Comparison of ENCODE assay signal across 10 mouse cellular contexts in the genomic region with DNA sequence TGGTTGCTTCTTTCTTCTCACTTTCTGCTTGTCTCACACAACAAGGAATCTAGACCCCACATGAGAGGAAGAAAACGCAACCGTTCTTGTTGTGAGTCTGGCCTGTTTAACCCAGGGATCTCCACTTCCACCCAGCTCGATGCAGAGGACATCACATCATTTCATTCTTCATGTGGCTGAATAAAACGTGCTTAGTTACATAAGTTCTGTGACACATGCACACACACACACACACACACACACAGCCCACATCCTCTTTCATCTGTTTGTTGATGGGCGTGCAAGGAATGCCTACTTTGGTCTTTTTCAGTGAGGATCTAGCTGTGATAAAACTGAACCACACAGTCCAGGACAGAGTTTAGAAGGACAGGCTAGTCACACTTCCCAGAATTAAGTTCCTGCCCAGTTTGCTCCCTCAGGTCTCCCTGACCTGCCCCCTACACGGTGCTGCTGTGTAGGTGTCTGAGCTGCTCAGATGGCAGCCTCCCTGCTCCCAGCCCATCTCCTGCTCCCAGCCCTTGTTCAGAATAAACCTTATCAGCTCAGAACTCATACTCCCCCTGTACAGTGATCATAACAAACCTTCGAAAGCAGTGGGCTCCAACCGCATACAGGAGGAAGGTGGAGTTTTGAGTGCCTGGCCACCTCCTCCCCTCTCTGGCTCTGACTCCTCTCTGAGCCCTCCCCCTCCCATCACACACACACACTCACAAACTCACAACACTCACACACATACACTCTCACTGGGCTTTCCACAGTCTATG. TPM values are rescaled to one million over a fixed set of nuclear protein-coding genes. Genes with fewer than 3 reads are reported as not detected.
DNase-seq lines count a peak whose midpoint lies in the region; ATAC-seq lines count a peak whose summit lies in the region.
"Had no signal": no experiment of that assay in that cellular context is flagged by ENCODE, and none has a peak within 500 bp of the region (broad histone marks: within the 10 kb centered on the region; RNA-seq: fewer than 3 reads in every experiment).

No protein-coding gene starts in this region.

- H3K4me2 ChIP-seq in forebrain, embryonic 16.5 days (ENCODE audit: low read length), result no peak overlapping the region
- no peak overlapping the region for H3K4me2 ChIP-seq in midbrain, embryonic 16.5 days (ENCODE audit: low read length)
- no peak overlapping the region for H3K4me2 ChIP-seq in stomach, embryonic 15.5 days

- no peaks in the 10 kb centered on the region for H3K9me3 ChIP-seq in forebrain, embryonic 10.5 days
- H3K9me3 ChIP-seq in forebrain, embryonic 16.5 days (ENCODE audit: control insufficient read depth, low read length), result no peaks in the 10 kb centered on the region
- H3K9me3 ChIP-seq in midbrain, embryonic 10.5 days (replicated peaks), result no peaks in the 10 kb centered on the region
- H3K9me3 ChIP-seq in midbrain, embryonic 16.5 days (replicated peaks; ENCODE audit: control insufficient read depth, low read length, poor library complexity, severe bottlenecking), result no peaks in the 10 kb centered on the region
- no peaks in the 10 kb centered on the region for H3K9me3 ChIP-seq in stomach, embryonic 15.5 days

- WGBS in forebrain, embryonic 10.5 days, result 73% methylated on average over 8 of the region's 8 CpGs
- 64% methylated on average over 8 of the region's 8 CpGs for WGBS in forebrain, embryonic 16.5 days
- 79% methylated on average over 8 of the region's 8 CpGs for WGBS in midbrain, embryonic 10.5 days
- 70% methylated on average over 8 of the region's 8 CpGs for WGBS in midbrain, embryonic 16.5 days
- 34% methylated on average over 8 of the region's 8 CpGs for WGBS in stomach, embryonic 15.5 days

- no peak for DNase-seq in forebrain, embryonic 10.5 days (ENCODE audit: extremely low spot score, low spot score)
- DNase-seq in midbrain, embryonic 10.5 days (ENCODE audit: low spot score), result no peak
- peak; percentile 44 for DNase-seq in induced T-regulatory cell, adult 2 months (ENCODE audit: low read depth)
- no peak for DNase-seq in layer of hippocampus, adult 9-11 months
- no peak for DNase-seq in urinary bladder, postnatal 25 days (ENCODE audit: low spot score)
- DNase-seq: adrenal gland, postnatal 10 days; right cerebral cortex, postnatal 25 days had no signal

- H3K36me3 ChIP-seq in forebrain, embryonic 10.5 days (replicated peaks), result no peaks in the 10 kb centered on the region
- no peaks in the 10 kb centered on the region for H3K36me3 ChIP-seq in forebrain, embryonic 16.5 days (ENCODE audit: control insufficient read depth, insufficient read depth)
- H3K36me3 ChIP-seq in midbrain, embryonic 10.5 days, result no peaks in the 10 kb centered on the region
- H3K36me3 ChIP-seq in midbrain, embryonic 16.5 days (ENCODE audit: control insufficient read depth, insufficient read depth, low read length), result no peaks in the 10 kb centered on the region
- H3K36me3 ChIP-seq in stomach, embryonic 15.5 days, result no peaks in the 10 kb centered on the region

- no peaks in the 10 kb centered on the region for H3K27me3 ChIP-seq in forebrain, embryonic 10.5 days (ENCODE audit: poor library complexity, severe bottlenecking)
- H3K27me3 ChIP-seq in forebrain, embryonic 16.5 days (replicated peaks; ENCODE audit: control insufficient read depth, insufficient read depth, low read length), result no peaks in the 10 kb centered on the region
- no peaks in the 10 kb centered on the region for H3K27me3 ChIP-seq in midbrain, embryonic 10.5 days (ENCODE audit: low read depth, poor library complexity, severe bottlenecking)
- H3K27me3 ChIP-seq in midbrain, embryonic 16.5 days (ENCODE audit: control insufficient read depth, insufficient read depth, low read depth, low read length), result no peaks in the 10 kb centered on the region
- H3K27me3 ChIP-seq in stomach, embryonic 15.5 days (replicated peaks), result no peaks in the 10 kb centered on the region

- ATAC-seq in forebrain, embryonic 16.5 days, result no peak
- no peak for ATAC-seq in midbrain, embryonic 16.5 days
- ATAC-seq in stomach, embryonic 15.5 days (ENCODE audit: insufficient read depth, low FRiP score, low read depth), result no peak

- no peak overlapping the region for H3K9ac ChIP-seq in forebrain, embryonic 16.5 days (replicated peaks; ENCODE audit: low read depth, low read length)
- H3K9ac ChIP-seq in midbrain, embryonic 16.5 days (ENCODE audit: low read depth, low read length), result no peak overlapping the region
- H3K9ac ChIP-seq in stomach, embryonic 15.5 days, result no peak overlapping the region

- H3K27ac ChIP-seq in forebrain, embryonic 10.5 days, result peak overlapping the region; percentile 56
- H3K27ac ChIP-seq in forebrain, embryonic 16.5 days (ENCODE audit: low read length), result no peak overlapping the region
- peak overlapping the region; percentile 61; the same call in 1 of the 2 replicates for H3K27ac ChIP-seq in midbrain, embryonic 10.5 days (replicated peaks)
- H3K27ac ChIP-seq in midbrain, embryonic 16.5 days (ENCODE audit: low read length), result no peak overlapping the region
- 0 out of 2 replicates have a peak overlapping the region, but pooled peaks have one; percentile 23 for H3K27ac ChIP-seq in stomach, embryonic 15.5 days

- H3K4me3 ChIP-seq in forebrain, embryonic 10.5 days, result no peak overlapping the region
- no peak overlapping the region for H3K4me3 ChIP-seq in forebrain, embryonic 16.5 days (replicated peaks; ENCODE audit: low read length)
- H3K4me3 ChIP-seq in midbrain, embryonic 10.5 days, result no peak overlapping the region
- no peak overlapping the region for H3K4me3 ChIP-seq in midbrain, embryonic 16.5 days (ENCODE audit: low read depth, low read length)
- no peak overlapping the region for H3K4me3 ChIP-seq in stomach, embryonic 15.5 days (replicated peaks)

- H3K4me1 ChIP-seq in forebrain, embryonic 10.5 days, result peaks cover 21% of the 10 kb centered on the region
- H3K4me1 ChIP-seq in forebrain, embryonic 16.5 days (replicated peaks; ENCODE audit: control insufficient read depth, insufficient read depth, low read length), result no peaks in the 10 kb centered on the region
- peaks cover 18% of the 10 kb centered on the region for H3K4me1 ChIP-seq in midbrain, embryonic 10.5 days
- no peaks in the 10 kb centered on the region for H3K4me1 ChIP-seq in midbrain, embryonic 16.5 days (ENCODE audit: control insufficient read depth, insufficient read depth, low read length)
- peaks cover 7% of the 10 kb centered on the region for H3K4me1 ChIP-seq in stomach, embryonic 15.5 days

RNA-seq across cellular contexts. Expression of a gene that starts 10.5 kb away (rescaled TPM):
- polyA plus RNA-seq in forebrain, embryonic 10.5 days (2016; fragmentation: Nextera tagmentation; extraction: Ambion mirVana), result 12.8 and 13.3 TPM in 2 replicates
- 21.3 and 21.8 TPM in 2 replicates for polyA plus RNA-seq in forebrain, embryonic 16.5 days (2015; fragmentation: Nextera tagmentation; extraction: Ambion mirVana)
- polyA plus RNA-seq in midbrain, embryonic 10.5 days (2016; fragmentation: Nextera tagmentation; extraction: Ambion mirVana), result 11.9 and 12.3 TPM in 2 replicates
- 15.6 and 17.8 TPM in 2 replicates for polyA plus RNA-seq in midbrain, embryonic 16.5 days (2015; fragmentation: Nextera tagmentation; extraction: Ambion mirVana)
- polyA plus RNA-seq in stomach, embryonic 15.5 days (2015; fragmentation: Nextera tagmentation; extraction: Ambion mirVana), result 14.0 and 15.2 TPM in 2 replicates

RNA-seq across cellular contexts. Expression of a gene that starts 53.2 kb away (rescaled TPM):
- polyA plus RNA-seq in forebrain, embryonic 10.5 days (2016; fragmentation: Nextera tagmentation; extraction: Ambion mirVana), result 125 and 133 TPM in 2 replicates
- polyA plus RNA-seq in forebrain, embryonic 16.5 days (2015; fragmentation: Nextera tagmentation; extraction: Ambion mirVana), result 158 and 162 TPM in 2 replicates
- polyA plus RNA-seq in midbrain, embryonic 10.5 days (2016; fragmentation: Nextera tagmentation; extraction: Ambion mirVana), result 138 and 149 TPM in 2 replicates
- polyA plus RNA-seq in midbrain, embryonic 16.5 days (2015; fragmentation: Nextera tagmentation; extraction: Ambion mirVana), result 238 and 243 TPM in 2 replicates
- 111 and 117 TPM in 2 replicates for polyA plus RNA-seq in stomach, embryonic 15.5 days (2015; fragmentation: Nextera tagmentation; extraction: Ambion mirVana)

Comparison
In these comparisons a context has a peak if more than half of its experiments do, and no peak if none do; other contexts are left out.
1. H3K27ac ChIP-seq: peak in forebrain, embryonic 10.5 days (single experiment), midbrain, embryonic 10.5 days (single experiment) and stomach, embryonic 15.5 days (single experiment); none in forebrain, embryonic 16.5 days (single experiment) and midbrain, embryonic 16.5 days (single experiment).